Mouse (Mus musculus): ENCODE results near the gene Msx1.

DNA sequence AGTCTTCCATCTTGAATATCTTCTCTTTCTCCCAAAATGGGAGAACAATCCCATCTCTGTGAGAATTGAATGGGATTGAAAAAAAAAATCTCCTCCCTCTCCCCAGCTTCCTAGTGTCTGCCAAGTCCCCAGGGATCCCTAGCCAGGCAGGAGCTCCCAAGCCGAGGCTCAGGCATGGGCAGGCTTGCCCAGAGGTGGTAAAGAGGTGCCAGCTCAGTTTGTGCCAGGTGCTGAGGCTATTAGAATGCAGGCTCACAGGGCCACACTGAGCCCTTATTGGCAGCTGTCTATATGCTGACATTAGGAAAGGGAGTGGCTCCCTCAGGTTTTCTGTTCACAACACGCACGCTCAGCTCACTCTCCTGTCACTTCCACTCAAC is 11.9 kb upstream of the Msx1 start:
- TF ChIP-seq CTCF (IDR thresholded peaks at IDR 0.05; ENCODE audit: low read depth, low read length), result no peak
- no peak for TF ChIP-seq POLR2A (IDR thresholded peaks at IDR 0.05; ENCODE audit: insufficient read depth, low read length)
- no peak for TF ChIP-seq EP300 (IDR thresholded peaks at IDR 0.05; ENCODE audit: insufficient read depth, low read depth, low read length)
